Mouse (Mus musculus): ENCODE results near the gene Dennd2c.

- TF ChIP-seq CTCF (IDR thresholded peaks at IDR 0.05; ENCODE audit: low read depth) (no peak), EP300 (optimal IDR thresholded peaks at IDR 0.05) (no peak)
Observed at GRCm38 (mm10) chr3:103188856-103189255, 86.5 kb downstream of the Dennd2c start.

Data from stomach, postnatal 0 days (tissue).